Mouse (Mus musculus): ENCODE data around the gene Gfap. TPM values are rescaled to one million over a fixed set of nuclear protein-coding genes. Genes with fewer than 3 reads are reported as not detected.

Gfap gene
- not detected for total RNA-seq (2021)
- long read RNA-seq, experiment 1: 0 reads
- long read RNA-seq, experiment 2: 0 reads

GRCm38 (mm10) chr11:102900763-102901162 is at the start of gene Gfap:
Gfap (minus strand) TSS chr11:102900912.
- peak; percentile 79 for DNase-seq (ENCODE audit: low spot score)

DNA sequence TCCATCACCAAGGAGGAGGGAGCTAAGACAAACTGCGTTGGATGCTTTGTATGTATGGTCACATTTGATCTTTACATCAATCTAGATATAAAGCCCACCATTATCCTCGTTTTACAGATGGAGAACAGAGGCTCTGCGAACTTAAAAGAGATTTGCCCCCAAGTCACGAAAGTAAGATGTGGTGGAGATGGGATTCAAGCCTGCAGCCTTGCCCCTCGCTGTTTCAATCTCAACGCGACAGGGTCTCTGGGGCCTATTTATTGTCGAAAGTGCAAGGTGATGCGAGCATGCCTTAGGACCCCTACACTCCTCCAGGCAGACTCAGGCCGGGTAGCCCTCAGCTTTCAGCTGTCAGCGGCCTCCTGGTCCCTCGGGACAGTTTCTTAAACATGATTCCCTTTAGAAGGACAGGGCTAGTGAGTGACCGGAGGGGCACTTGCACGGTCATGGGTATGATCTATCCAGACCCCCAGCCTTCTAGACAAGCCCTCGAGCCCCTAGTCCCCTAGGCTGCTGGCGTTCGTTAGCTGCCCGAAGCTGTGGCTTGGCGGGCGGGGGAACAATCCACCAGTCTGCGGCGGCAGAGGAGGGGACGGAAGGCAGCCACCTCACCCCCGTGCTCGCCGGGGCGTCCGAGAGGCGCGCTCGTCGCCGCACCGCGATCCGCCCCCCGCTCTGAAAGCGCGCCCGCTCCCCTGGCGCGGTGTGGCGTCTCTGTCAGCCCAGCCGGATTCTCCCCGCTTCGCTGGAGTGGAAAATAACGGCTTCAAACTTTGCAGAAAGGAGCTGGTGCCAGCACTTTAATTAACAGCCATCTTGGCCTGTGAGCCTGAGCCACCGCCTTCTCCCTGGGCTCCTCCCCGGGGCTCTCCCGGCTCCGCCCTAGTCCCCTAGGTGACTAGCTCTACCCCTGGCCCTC is 47.6 kb upstream of the Gfap start:
- peak; percentile 16 for DNase-seq (ENCODE audit: low spot score)

GRCm38 (mm10) chr11:102946992-102947343 is 46.3 kb upstream of the Gfap start:
- no peak for DNase-seq (ENCODE audit: low spot score)

DNA sequence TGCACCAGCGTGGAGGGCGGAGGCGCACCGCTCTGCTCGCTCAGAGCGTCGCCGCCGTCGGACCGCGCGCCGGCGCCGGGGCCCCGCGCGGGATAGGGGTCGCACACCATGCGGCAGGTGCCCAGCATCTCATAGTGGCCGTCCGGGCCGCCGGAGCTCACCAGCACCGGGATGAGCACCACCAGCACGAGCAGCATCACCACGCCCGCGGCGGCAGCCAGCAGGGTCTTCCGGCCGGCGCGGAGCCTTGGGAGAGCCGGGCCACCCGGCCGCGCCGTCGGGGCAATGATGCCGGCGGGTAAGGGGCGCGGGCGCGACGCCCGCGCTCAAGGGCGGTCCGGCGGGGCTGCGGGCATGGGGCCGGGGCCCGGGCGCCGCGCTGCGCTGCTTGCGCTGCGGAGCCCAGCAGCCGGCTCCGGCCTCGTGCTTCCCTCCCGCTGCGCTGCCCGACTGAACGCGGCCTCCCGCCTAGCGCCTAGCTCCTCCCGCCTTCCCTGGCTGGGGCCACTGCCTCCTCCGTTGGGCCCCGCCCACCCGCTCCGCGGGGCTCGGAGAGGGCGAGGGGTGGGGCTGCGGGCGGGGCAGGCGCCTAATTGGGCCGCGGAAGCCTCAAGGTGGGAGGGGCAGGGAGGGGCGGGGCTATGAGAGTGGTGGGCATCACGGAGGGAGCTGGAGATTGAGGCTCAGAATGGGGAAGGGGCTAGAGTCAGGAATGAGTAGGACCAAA is 45.7 kb upstream of the Gfap start, which contains the start of gene C1ql1:
TSS of gene C1ql1 (minus strand) at position 424 of the 727 bp plus-strand sequence.
- peak; percentile 76 for DNase-seq (ENCODE audit: low spot score)

DNA sequence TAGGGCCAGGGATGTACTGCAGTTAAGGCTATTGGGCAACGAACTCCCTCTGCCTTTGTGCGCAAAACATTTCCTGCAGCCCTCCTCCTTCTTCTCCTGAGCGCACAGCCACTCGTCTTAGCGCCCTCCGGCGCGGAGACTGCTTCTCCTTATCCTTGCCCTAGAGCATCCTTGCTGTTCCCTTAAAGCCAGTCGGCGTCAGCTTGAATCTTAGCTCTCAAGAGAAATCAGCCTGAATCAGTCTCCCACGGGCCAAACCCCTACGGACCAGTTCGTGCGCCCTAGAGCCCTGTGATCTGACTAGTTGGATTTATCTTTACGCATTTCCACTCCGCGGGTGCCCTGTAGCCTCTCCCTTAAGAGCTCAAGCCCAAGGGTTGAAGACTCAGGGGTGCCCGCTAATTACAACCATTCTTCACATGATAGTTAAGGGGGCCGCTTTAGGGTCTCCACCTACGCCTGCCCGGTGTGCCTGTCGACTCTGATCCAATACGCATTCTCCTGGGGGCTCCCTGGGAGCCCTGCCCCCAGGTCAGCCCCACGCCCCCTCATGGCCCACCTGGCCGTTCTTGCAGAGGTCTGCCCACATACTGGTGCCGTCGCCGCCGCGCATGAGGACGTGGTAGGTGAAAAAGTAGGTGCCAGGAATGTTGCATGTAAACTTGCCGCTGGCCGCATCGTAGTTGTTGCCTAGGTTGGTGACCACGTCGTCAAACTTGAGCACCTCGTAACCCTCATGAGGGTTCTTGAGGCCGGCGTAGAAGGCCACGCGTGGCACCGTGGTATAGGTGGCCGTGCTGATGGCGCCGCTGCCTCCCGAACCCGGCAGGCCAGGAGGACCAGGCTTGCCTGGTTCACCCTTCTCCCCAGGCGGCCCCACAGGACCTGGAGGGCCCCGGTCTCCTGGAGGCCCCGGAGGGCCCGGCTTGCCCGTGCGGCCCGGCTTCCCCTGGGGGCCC is 44.9 kb upstream of the Gfap start:
- DNase-seq (ENCODE audit: low spot score): no peak

DNA sequence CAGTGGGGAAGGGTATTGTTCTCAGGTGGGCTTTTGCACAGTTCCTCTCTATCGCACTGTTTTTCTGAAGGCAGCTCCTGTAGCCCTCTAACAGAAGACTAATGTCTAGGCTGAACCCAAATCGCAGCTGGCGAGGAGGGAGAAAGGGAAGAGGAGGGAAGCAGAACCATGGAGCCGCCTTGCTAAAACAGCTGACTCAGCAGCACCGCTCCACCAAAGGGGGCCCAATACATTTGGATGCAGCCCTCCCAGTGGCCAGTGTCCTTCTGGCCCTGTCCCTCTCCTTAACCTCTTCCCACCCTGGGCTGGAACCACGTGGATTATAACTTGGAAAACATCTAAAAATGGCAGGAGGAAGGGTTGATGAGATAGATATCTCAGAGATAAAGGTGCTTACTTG is 40.5 kb upstream of the Gfap start:
- DNase-seq (ENCODE audit: low spot score): no peak

- DNase-seq (ENCODE audit: low spot score): no peak
Observed at GRCm38 (mm10) chr11:102939024-102939675, 38.4 kb upstream of the Gfap start.

GRCm38 (mm10) chr11:102937529-102938182 is 36.9 kb upstream of the Gfap start:
- DNase-seq (ENCODE audit: low spot score): no peak

GRCm38 (mm10) chr11:102936272-102936671 is 35.6 kb upstream of the Gfap start:
- no peak for DNase-seq (ENCODE audit: low spot score)

- no peak for DNase-seq (ENCODE audit: low spot score)
Observed at GRCm38 (mm10) chr11:102930672-102931071, 30.0 kb upstream of the Gfap start.

- DNase-seq (ENCODE audit: low spot score): no peak
Observed at GRCm38 (mm10) chr11:102925351-102925717, 24.6 kb upstream of the Gfap start.

- peak; percentile 93 for DNase-seq (ENCODE audit: low spot score)
Observed at GRCm38 (mm10) chr11:102924557-102925350, 24.0 kb upstream of the Gfap start, which contains the start of gene Kif18b. Kif18b (minus strand) TSS chr11:102925124.

GRCm38 (mm10) chr11:102921491-102921890 is 20.8 kb upstream of the Gfap start:
- no peak for DNase-seq (ENCODE audit: low spot score)

DNA sequence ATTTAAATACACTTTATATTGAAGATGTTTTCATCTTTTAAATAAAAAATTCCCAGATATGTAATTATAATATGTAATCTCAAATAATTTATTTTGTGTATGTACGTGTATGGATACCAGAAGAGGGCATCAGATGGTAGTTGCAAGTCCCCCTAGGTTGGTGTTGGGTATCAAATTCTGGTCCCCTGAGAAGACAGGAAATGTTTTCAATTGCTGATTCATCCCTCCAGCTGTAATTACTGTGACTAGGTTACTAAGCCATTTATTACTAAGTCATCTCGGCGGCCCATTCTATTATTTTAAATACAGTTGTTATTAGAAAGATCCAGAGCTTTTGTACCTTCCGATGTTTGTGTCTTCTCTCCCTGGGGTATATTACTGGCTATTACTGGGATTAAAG is 17.4 kb upstream of the Gfap start:
- DNase-seq (ENCODE audit: low spot score): no peak

- no peak for DNase-seq (ENCODE audit: low spot score)
Observed at GRCm38 (mm10) chr11:102915380-102915779, 14.7 kb upstream of the Gfap start.

DNA sequence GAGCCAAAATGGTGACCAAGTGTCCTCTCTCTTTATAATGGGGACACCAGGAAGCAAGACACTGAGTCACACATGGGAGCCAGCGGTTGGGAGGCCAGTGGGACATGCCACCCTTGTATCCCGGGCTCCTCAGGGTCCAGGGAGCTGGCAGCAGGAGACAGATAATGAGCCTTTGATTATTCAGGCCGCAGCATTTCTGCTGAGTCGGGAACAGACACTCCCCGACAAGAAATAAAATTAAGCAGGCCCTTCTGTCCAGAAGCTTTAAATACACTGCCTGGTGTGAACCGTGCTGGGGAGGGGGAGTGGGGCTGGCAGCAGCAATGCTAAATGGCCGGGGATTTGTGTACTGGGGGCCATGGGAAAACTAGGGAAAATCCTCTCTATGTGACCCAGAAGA is 10.7 kb upstream of the Gfap start:
- DNase-seq (ENCODE audit: low spot score): no peak

GRCm38 (mm10) chr11:102903654-102904053 is 2.9 kb upstream of the Gfap start:
- no peak for DNase-seq (ENCODE audit: low spot score)

- no peak for DNase-seq (ENCODE audit: low spot score)
Observed at GRCm38 (mm10) chr11:102902107-102902506, 1.4 kb upstream of the Gfap start.

GRCm38 (mm10) chr11:102901199-102901598 is 487 bp upstream of the Gfap start:
- DNase-seq (ENCODE audit: low spot score): no peak

Measured in gastrocnemius, adult 18-20 months (tissue).